Mouse (Mus musculus): ENCODE measurements around the gene Frmd5.

Gene Frmd5

GRCm38 (mm10) chr2:121621262-121622163 lies 185.4 kb downstream of the Frmd5 start:
- no peak for DNase-seq (ENCODE audit: low read depth, low spot score)

GRCm38 (mm10) chr2:121620582-121621261 lies 186.2 kb downstream of the Frmd5 start:
- no peak for DNase-seq (ENCODE audit: low read depth, low spot score)

GRCm38 (mm10) chr2:121615199-121615559 lies 191.7 kb downstream of the Frmd5 start:
- DNase-seq (ENCODE audit: low read depth, low spot score), result no peak

GRCm38 (mm10) chr2:121614483-121615198 lies 192.2 kb downstream of the Frmd5 start:
- DNase-seq (ENCODE audit: low read depth, low spot score), result no peak

GRCm38 (mm10) chr2:121612112-121612511 lies 194.8 kb downstream of the Frmd5 start:
- no peak for DNase-seq (ENCODE audit: low read depth, low spot score)

GRCm38 (mm10) chr2:121610008-121610884 lies 196.6 kb downstream of the Frmd5 start:
- no peak for DNase-seq (ENCODE audit: low read depth, low spot score)

- no peak for DNase-seq (ENCODE audit: low read depth, low spot score)
These were observed 197.7 kb downstream of the Frmd5 start for GRCm38 (mm10) chr2:121609141-121609724.

- no peak for DNase-seq (ENCODE audit: low read depth, low spot score)
These were observed 204.5 kb downstream of the Frmd5 start for GRCm38 (mm10) chr2:121602397-121602796.

GRCm38 (mm10) chr2:121601543-121601942 lies 205.3 kb downstream of the Frmd5 start:
- DNase-seq (ENCODE audit: low read depth, low spot score), result no peak

- no peak for DNase-seq (ENCODE audit: low read depth, low spot score)
These were observed 206.2 kb downstream of the Frmd5 start for GRCm38 (mm10) chr2:121600736-121601135.

- DNase-seq (ENCODE audit: low read depth, low spot score), result no peak
These were observed 208.6 kb downstream of the Frmd5 start for GRCm38 (mm10) chr2:121598249-121598648.

- DNase-seq (ENCODE audit: low read depth, low spot score), result no peak
These were observed 210.3 kb downstream of the Frmd5 start for GRCm38 (mm10) chr2:121596621-121597020.

- no peak for DNase-seq (ENCODE audit: low read depth, low spot score)
These were observed 212.1 kb downstream of the Frmd5 start for GRCm38 (mm10) chr2:121594660-121595291.

GRCm38 (mm10) chr2:121594131-121594530 lies 212.8 kb downstream of the Frmd5 start:
- no peak for DNase-seq (ENCODE audit: low read depth, low spot score)

GRCm38 (mm10) chr2:121588309-121588694 lies 218.6 kb downstream of the Frmd5 start:
- DNase-seq (ENCODE audit: low read depth, low spot score), result no peak

- DNase-seq (ENCODE audit: low read depth, low spot score), result no peak
These were observed 219.2 kb downstream of the Frmd5 start for GRCm38 (mm10) chr2:121587523-121588308.

GRCm38 (mm10) chr2:121584705-121585104 lies 222.2 kb downstream of the Frmd5 start:
- DNase-seq (ENCODE audit: low read depth, low spot score), result no peak

GRCm38 (mm10) chr2:121583468-121584116 lies 223.3 kb downstream of the Frmd5 start:
- DNase-seq (ENCODE audit: low read depth, low spot score), result no peak

- DNase-seq (ENCODE audit: low read depth, low spot score), result no peak
These were observed 224.0 kb downstream of the Frmd5 start for GRCm38 (mm10) chr2:121582809-121583376.
